Mouse (Mus musculus): Measurements from ENCODE around the gene Thpo.

DNA sequence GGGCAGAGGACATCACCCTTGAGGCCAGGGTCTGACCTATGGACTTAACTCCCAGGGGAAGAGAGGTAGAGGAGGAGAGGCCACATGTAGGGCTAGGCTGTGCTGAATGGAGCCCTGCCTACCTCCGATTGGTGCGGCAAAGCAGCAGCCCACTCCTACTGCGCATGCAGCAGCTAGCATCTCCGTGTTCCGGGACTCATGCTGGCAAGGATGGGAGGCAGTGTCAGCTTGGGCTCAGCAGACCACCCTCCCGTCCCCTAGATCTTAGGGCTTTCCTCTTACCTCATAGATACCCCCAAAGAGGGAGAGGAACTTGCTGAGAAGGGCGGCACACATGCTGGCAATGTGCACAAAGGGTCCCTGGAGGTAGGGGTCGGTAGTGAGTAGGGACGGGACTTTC, 22.1 kb downstream of the Thpo start:
- TF ChIP-seq RAD21 (IDR thresholded peaks at IDR 0.05; ENCODE audit: low read depth, low read length) (no peak), SIN3A (IDR thresholded peaks at IDR 0.05; ENCODE audit: low read length) (no peak), POLR2A (IDR thresholded peaks at IDR 0.05; ENCODE audit: control insufficient read depth in 1 of 2, insufficient read depth in 1 of 2, low read depth in 1 of 2, low read length in 2 of 2, poor library complexity in 1 of 2) (no peak), USF2 (IDR thresholded peaks at IDR 0.05; ENCODE audit: borderline replicate concordance in 1 of 2, insufficient read depth in 1 of 2, low read depth in 1 of 2, low read length in 2 of 2) (no peak), CTCF (IDR thresholded peaks at IDR 0.05 in 2 of 3, conservative IDR thresholded peaks at IDR 0.05 in 1 of 3; ENCODE audit: control insufficient read depth in 1 of 3, insufficient read depth in 1 of 3, low read depth in 2 of 3, low read length in 3 of 3, poor library complexity in 1 of 3, severe bottlenecking in 1 of 3) (no peak), TCF12 (IDR thresholded peaks at IDR 0.05; ENCODE audit: low read depth, low read length) (no peak), ZNF384 (IDR thresholded peaks at IDR 0.05; ENCODE audit: low read depth, low read length) (no peak), GABPA (IDR thresholded peaks at IDR 0.05; ENCODE audit: low read depth, low read length) (no peak), MAX (IDR thresholded peaks at IDR 0.05; ENCODE audit: low read length) (no peak), ETS1 (IDR thresholded peaks at IDR 0.05; ENCODE audit: low read depth, low read length) (no peak), MYB (IDR thresholded peaks at IDR 0.05; ENCODE audit: low read depth, low read length) (no peak), HCFC1 (IDR thresholded peaks at IDR 0.05; ENCODE audit: low read depth, low read length) (no peak), BHLHE40 (IDR thresholded peaks at IDR 0.05; ENCODE audit: borderline replicate concordance, low read depth, low read length) (no peak), NELFE (IDR thresholded peaks at IDR 0.05; ENCODE audit: low read depth, low read length) (no peak)

Measured in MEL (cell line).